Mouse (Mus musculus) Patski (cell line): ENCODE data around the gene Lrrc4b. TPM values are rescaled to one million over a fixed set of nuclear protein-coding genes. Genes with fewer than 3 reads are reported as not detected.

Source experiments
- ATAC-seq: fragments of 100-300 bp; one replicate; pipeline ENCODE4 v1.8.0; 2021
- CTCF ChIA-PET: fragments of 350-600 bp; sonication (Branson Sonifier 250); formaldehyde crosslinking; loops from one replicate; lab custom pipeline; 2022; ENCODE audit warnings: inconsistent platforms; lab: Charles Lee
- POLR2A ChIA-PET: fragments of 350-600 bp; sonication (Branson Sonifier 250); formaldehyde crosslinking; loops from one replicate; lab custom pipeline; 2022; ENCODE audit warnings: antibody characterized with exemption, inconsistent platforms; lab: Charles Lee
- DNase-seq: peaks from one replicate; pipeline ENCODE4 v3.0.0-alpha.2; 2011; ENCODE audit warnings: low read depth, low spot score
- H3K27me3 ChIP-seq: fragments of 371-371 bp; one replicate; pipeline ENCODE4 v1.5.1; 2021
- CTCF ChIP-seq: fragments of 100-300 bp; IDR thresholded peaks from one replicate; pipeline ENCODE4 v1.5.1; 2021
- in situ Hi-C: fragments of 300-500 bp; cut with MboI; formaldehyde crosslinking; loops from 3 replicates; pipeline ENCODE4 v1.11.1; 2018; ENCODE audit warnings: low pct_unique_long_range_greater_than_20kb, mixed read lengths
- polyA plus RNA-seq: library from polyadenylated mRNA; unstranded; gene quantifications from one replicate; pipeline ENCODE4 v1.2.3, GENCODE M21; 2021

Lrrc4b gene
- 0.03 TPM for polyA plus RNA-seq

DNA sequence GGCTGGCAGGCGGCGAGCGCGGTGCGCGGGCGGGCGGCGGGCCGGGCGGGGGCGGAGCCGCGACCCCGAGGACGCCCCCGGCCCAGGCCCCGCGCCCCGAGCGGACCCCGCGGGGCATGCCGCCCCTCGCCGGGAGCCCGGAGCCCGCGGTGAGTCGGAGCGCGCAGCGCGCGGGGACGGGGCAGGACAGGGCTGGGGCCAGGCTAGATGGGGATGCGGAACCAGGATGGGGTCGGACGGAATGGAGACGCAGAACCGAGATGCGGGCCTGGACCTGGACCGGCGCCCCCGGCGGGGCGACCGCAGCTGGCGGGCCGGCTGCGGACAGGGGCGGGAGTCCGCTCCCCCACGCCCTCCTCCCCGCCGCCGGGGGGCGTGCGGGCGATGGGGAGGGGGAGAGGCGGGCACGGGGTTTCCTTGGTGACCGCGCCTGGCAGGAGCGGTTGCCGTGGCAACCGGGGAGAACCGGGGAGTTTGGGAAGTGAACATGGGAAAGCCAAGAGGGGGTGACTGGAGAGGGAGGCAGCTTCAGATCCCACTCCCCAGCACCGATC, at the start of gene Lrrc4b:
TSS of gene Lrrc4b (plus strand) at position 51 of the 554 bp plus-strand sequence.
- TF ChIP-seq CTCF, result no peak
- in situ Hi-C loops, result no loop called here
- DNase-seq (no peak), ATAC-seq (no peak)
- ChIA-PET CTCF (no interaction called here), POLR2A (no interaction called here)
- peaks cover 55% of the 10 kb centered on the region for H3K27me3 ChIP-seq

DNA sequence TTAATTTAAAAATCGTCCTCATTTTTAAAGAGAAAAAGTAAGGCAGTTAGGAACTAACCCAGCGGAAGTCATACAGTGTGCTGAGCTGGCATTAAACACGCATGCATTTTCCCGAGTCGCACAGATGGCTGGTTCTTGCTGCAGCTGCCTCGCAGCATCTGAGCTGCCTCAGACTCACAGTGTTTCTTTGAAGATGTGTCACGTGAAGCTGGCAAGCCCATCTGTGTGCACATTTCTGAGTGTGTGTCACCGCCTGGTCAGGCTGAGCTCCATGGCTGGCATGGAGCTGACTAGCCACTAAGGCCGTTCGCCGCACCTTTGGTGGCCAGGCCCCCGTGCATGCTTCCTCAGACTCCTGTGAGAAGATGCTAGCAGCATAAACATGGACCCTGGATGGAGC, 46.3 kb upstream of the Lrrc4b start:
- DNase-seq, result no peak
- ChIA-PET CTCF (no interaction called here), POLR2A (interaction anchor here (1.1 kb wide), 1 partner anchor 23 kb away, joined by 4 read pairs; no protein-coding TSS in a partner anchor)
- in situ Hi-C loops, result loop anchor here (5.0 kb wide), 1 partner anchor 85 kb away; the partner anchor contains the start of genes Aspdh and Josd2
- TF ChIP-seq CTCF, result no peak
- H3K27me3 ChIP-seq, result peaks cover 22% of the 10 kb centered on the region
- ATAC-seq, result no peak

DNA sequence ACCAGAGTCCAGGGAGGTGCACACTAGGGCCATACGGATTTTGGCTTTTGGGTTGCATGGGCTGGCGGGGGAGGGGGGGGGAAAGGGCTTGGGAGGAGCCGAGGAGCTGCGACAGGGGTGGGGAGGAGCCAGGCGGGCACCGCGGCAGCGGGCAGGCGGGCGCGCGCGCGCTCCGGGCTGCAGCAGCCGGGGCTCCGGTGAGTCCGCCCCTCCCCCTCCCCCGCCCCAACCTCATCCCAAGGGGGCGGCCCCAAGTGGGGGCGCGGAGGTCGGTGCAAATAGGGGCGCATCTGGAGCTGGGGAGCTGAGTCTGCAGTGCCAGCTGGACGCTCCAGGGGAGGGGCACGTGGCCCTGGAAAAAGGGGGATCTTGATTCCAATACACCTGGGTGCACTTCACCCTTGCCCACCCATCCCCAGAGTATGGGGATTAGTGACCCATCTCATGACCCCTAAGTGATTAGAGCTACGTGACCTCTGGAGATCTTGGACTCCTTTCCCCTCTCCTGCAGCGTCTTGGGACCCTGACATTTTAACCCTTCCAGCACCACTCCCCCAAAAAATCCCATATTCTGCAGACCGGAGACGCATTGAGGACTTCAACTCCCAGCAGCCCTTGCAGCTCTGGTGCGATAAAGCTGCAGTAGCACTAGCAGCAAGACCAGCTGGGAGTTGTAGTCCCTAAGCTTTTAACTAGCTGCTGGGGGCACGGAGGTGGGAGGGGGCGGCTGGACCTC, 44.7 kb upstream of the Lrrc4b start, which contains the start of gene Syt3:
TSS of gene Syt3 (plus strand) at position 123 of the 736 bp plus-strand sequence.
- DNase-seq (no peak), ATAC-seq (peak; percentile 78)
- TF ChIP-seq CTCF, result no peak
- CTCF ChIA-PET, result interaction anchor here (0.8 to 1.7 kb wide), 2 partner anchors 14 to 16 kb away, joined by 3 to 4 read pairs; no protein-coding TSS in a partner anchor
- POLR2A ChIA-PET, result no interaction called here
- H3K27me3 ChIP-seq, result peaks cover 22% of the 10 kb centered on the region
- in situ Hi-C loops, result loop anchor here (5.0 kb wide), 1 partner anchor 83 kb away; the partner anchor contains the start of genes Aspdh and Josd2

DNA sequence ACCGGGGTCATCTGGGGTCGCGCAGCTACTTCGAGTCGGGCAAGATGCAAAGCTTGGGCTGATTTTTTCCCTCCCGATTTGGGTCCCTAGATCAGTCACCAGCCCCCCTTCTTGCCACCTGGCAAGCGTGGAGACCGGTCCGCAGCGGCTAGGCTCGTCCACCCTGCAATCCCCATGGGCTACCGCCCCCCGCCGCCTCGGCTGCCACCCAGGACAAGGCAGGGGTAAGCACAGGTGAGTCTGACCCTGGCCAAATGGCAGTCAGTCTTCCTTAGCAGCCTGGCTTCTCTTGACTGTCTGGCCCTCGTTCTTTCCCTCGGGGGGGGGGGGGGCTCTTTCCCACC, 44.1 kb upstream of the Lrrc4b start:
- TF ChIP-seq CTCF, result no peak
- in situ Hi-C loops, result loop anchor here (5.0 kb wide), 1 partner anchor 83 kb away; the partner anchor contains the start of genes Aspdh and Josd2
- H3K27me3 ChIP-seq, result peaks cover 24% of the 10 kb centered on the region
- ATAC-seq (peak; percentile 12), DNase-seq (no peak)
- POLR2A ChIA-PET, result interaction anchor here (0.5 kb wide), 1 partner anchor 266 kb away, joined by 3 read pairs; no protein-coding TSS in a partner anchor
- CTCF ChIA-PET, result interaction anchor here (0.8 to 1.7 kb wide), 2 partner anchors 13 to 17 kb away, joined by 3 to 4 read pairs; no protein-coding TSS in a partner anchor

DNA sequence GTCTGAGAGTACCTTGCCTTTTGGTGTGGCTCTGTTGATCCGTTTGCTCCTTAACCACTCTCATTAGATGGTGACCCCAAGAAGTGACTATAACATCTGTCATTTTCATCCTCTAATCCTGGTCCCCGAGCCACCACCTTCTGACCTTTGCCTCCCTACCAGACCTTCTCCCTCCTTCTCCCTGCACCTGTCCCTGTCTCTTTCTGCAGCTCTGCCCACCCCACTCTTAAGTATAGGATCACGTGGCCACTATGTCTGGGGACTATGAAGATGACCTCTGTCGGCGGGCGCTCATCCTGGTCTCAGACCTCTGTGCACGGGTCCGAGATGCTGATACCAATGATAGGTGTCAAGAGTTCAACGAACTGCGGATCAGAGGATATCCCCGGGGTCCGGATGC, 43.1 kb upstream of the Lrrc4b start, which contains the start of gene 1700008O03Rik:
TSS of gene 1700008O03Rik (minus strand) at position 101 of the 400 bp plus-strand sequence.
- in situ Hi-C loops, result no loop called here
- peaks cover 33% of the 10 kb centered on the region for H3K27me3 ChIP-seq
- TF ChIP-seq CTCF, result no peak
- ChIA-PET POLR2A (interaction anchor here (1.2 kb wide), 1 partner anchor 10 kb away, joined by 3 read pairs; no protein-coding TSS in a partner anchor), CTCF (interaction anchor here (1.6 kb wide), 1 partner anchor 9 kb away, joined by 3 read pairs; no protein-coding TSS in a partner anchor)
- DNase-seq (no peak), ATAC-seq (no peak)

DNA sequence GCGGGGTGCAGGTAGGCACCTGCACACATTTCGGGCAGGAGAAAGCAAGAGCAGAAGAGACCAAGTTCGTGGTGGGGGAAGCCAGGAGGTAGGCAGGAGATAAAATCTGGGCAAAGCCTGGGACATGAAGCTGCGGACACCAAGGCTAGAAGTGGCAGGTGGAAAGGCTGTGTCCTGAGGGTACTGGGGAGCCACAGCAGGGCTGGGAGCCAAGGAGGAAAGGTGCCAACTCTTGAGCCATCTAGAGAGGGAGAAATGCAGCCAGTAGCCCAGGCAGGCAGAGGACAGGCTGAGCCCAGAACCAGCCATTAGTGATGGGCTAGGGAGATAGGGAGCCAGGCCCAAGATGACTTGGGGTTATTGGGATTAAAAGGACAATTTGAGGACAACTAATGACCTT, 37.0 kb upstream of the Lrrc4b start:
- peaks cover 48% of the 10 kb centered on the region for H3K27me3 ChIP-seq
- in situ Hi-C loops, result no loop called here
- DNase-seq, result no peak
- ChIA-PET POLR2A (no interaction called here), CTCF (no interaction called here)
- ATAC-seq, result no peak
- no peak for TF ChIP-seq CTCF

DNA sequence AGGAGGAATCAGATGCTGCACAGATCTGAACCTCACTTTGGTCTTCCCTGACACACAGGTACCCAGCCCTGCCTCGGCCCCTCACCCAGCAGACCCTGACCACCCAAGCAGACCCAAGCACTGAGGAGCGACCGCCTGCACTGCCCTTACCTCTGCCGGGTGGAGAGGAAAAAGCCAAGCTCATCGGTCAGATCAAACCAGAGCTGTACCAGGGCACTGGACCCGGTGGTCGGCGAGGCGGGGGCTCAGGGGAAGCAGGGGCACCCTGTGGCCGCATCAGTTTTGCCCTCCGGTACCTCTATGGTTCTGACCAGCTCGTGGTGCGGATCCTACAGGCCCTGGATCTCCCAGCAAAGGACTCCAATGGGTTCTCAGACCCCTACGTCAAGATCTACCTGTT, 36.5 kb upstream of the Lrrc4b start:
- CTCF ChIA-PET, result no interaction called here
- TF ChIP-seq CTCF, result no peak
- ATAC-seq (no peak), DNase-seq (no peak)
- POLR2A ChIA-PET, result no interaction called here
- in situ Hi-C loops, result no loop called here
- H3K27me3 ChIP-seq, result peaks cover 52% of the 10 kb centered on the region

DNA sequence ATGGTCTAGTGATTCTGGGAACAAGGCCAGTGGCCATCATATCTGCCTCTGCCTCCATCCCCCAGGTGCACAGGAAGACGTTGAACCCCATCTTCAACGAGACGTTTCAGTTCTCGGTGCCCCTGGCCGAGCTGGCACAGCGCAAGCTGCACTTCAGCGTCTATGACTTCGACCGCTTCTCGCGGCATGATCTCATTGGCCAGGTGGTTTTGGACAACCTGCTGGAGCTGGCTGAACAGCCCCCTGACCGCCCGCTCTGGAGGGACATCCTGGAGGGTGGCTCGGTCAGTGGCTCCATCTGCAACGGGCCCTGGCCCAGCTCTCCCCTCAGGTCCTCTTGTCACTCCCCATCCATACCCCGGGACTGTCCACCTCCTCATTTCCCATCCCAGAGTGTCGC, 35.5 kb upstream of the Lrrc4b start:
- ChIA-PET POLR2A (no interaction called here), CTCF (no interaction called here)
- DNase-seq, result no peak
- ATAC-seq, result no peak
- TF ChIP-seq CTCF, result no peak
- in situ Hi-C loops, result no loop called here
- peaks cover 52% of the 10 kb centered on the region for H3K27me3 ChIP-seq

DNA sequence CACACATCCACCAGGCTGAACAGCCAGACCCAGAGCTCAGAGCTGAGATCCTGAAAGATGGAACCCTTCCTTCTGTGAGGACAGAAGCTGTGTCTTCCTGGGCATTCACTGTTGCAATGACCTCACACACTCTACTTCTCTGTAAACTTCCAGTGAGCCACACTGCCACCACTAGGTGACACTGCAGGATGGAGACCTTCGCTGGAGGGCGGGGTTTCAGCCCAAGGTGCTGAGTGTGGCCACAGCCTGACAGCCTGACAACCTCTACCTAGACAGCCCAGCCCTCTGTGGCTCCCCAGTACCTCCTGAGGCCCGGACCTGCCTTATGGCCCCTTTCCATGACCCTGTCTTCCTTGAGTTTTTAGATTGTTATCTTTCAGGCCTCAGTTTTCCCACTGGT, 30.2 kb upstream of the Lrrc4b start:
- DNase-seq (no peak), ATAC-seq (peak; percentile 66)
- POLR2A ChIA-PET, result no interaction called here
- in situ Hi-C loops, result no loop called here
- peaks cover 28% of the 10 kb centered on the region for H3K27me3 ChIP-seq
- CTCF ChIA-PET, result interaction anchor here (1.1 to 1.3 kb wide), 2 partner anchors 15 to 54 kb away, joined by 3 to 4 read pairs; partner anchors contain the start of gene Syt3
- no peak for TF ChIP-seq CTCF

DNA sequence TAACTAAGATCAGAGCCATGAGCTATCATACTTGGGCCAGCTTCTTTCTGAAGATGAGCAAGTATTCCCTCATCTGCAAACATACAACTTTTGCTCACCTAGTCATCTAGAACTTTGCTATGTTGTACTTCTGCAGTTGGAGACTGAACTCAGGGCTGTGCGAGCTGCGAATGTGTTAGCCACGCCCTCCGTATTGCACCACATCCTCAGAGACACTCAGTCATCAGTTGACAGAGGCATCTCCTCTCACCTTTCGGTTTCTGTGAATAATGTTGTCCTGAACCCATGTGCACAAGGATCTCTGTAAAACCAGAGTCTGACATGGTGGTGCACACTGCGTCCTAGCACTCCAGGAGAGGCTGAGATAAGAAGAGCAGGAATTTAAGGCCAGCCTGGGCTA, 27.1 kb upstream of the Lrrc4b start:
- no peak for DNase-seq
- no peak for ATAC-seq
- CTCF ChIA-PET, result no interaction called here
- POLR2A ChIA-PET, result interaction anchor here (0.6 kb wide), 1 partner anchor 91 kb away, joined by 3 read pairs; no protein-coding TSS in a partner anchor
- no peak for TF ChIP-seq CTCF
- in situ Hi-C loops, result no loop called here
- peaks cover 6% of the 10 kb centered on the region for H3K27me3 ChIP-seq
